9 mouse cellular contexts compared by ENCODE assay signal in genomic region chr13:17584804-17585203, GRCm38 (mm10).
A peak's percentile ranks its signal among the peaks of the same experiment; 100 is the strongest.
DNase-seq lines count a peak whose midpoint lies in the region; ATAC-seq and TF ChIP-seq lines count a peak whose summit lies in the region.
"Had no signal": no experiment of that assay in that cellular context is flagged by ENCODE, and none has a peak within 500 bp of the region (broad histone marks: within the 10 kb centered on the region; RNA-seq: fewer than 3 reads in every experiment).

No protein-coding gene starts in this region.

- no peaks in the 10 kb centered on the region for H3K36me3 ChIP-seq in liver, adult 2 months (ENCODE audit: control insufficient read depth, insufficient read depth, low read length)
- H3K36me3 ChIP-seq in liver, embryonic 12.5 days: no peaks in the 10 kb centered on the region
- H3K36me3 ChIP-seq in intestine, embryonic 16.5 days (ENCODE audit: control insufficient read depth, insufficient read depth, low read length): no peaks in the 10 kb centered on the region
- H3K36me3 ChIP-seq: G1E had no signal

- TF ChIP-seq POLR2A in liver, adult 2 months (IDR thresholded peaks at IDR 0.05; ENCODE audit: extremely low read depth, insufficient read depth, low read length): no peak

- no peaks in the 10 kb centered on the region for H3K4me1 ChIP-seq in liver, adult 2 months (ENCODE audit: control insufficient read depth, insufficient read depth, low read length)
- no peaks in the 10 kb centered on the region for H3K4me1 ChIP-seq in liver, embryonic 12.5 days
- no peaks in the 10 kb centered on the region for H3K4me1 ChIP-seq in intestine, embryonic 16.5 days (ENCODE audit: control insufficient read depth, insufficient read depth, low read length)

- H3K27ac ChIP-seq in liver, adult 2 months (replicated peaks; ENCODE audit: insufficient read depth, low read depth, low read length): no peak overlapping the region
- H3K27ac ChIP-seq in liver, embryonic 12.5 days: no peak overlapping the region
- H3K27ac ChIP-seq in intestine, embryonic 16.5 days (ENCODE audit: low read length): no peak overlapping the region

- H3K9ac ChIP-seq in liver, adult 2 months (ENCODE audit: low read depth, low read length): no peak overlapping the region
- H3K9ac ChIP-seq in liver, embryonic 12.5 days: no peak overlapping the region
- H3K9ac ChIP-seq in intestine, embryonic 16.5 days (ENCODE audit: low read depth, low read length): no peak overlapping the region

- H3K9me3 ChIP-seq in liver, embryonic 12.5 days (replicated peaks): no peaks in the 10 kb centered on the region
- H3K9me3 ChIP-seq in intestine, embryonic 16.5 days (ENCODE audit: control insufficient read depth, low read length): no peaks in the 10 kb centered on the region
- H3K9me3 ChIP-seq: G1E had no signal

- ATAC-seq in liver, embryonic 12.5 days: no peak
- peak; percentile 84 for ATAC-seq in intestine, embryonic 16.5 days

- no peaks in the 10 kb centered on the region for H3K27me3 ChIP-seq in liver, adult 2 months (ENCODE audit: control insufficient read depth, insufficient read depth, low read length)
- no peaks in the 10 kb centered on the region for H3K27me3 ChIP-seq in liver, embryonic 12.5 days (replicated peaks)
- H3K27me3 ChIP-seq in intestine, embryonic 16.5 days (replicated peaks; ENCODE audit: control insufficient read depth, insufficient read depth, low read length): no peaks in the 10 kb centered on the region

- no peak overlapping the region for H3K4me3 ChIP-seq in liver, adult 2 months (ENCODE audit: insufficient read depth, low read depth, low read length)
- H3K4me3 ChIP-seq in liver, embryonic 12.5 days: no peak overlapping the region
- no peak overlapping the region for H3K4me3 ChIP-seq in intestine, embryonic 16.5 days (ENCODE audit: low read length)

- peak; percentile 6 to 21 for DNase-seq in adrenal gland, postnatal 36 days
- no peak for DNase-seq in adrenal gland, adult 8-10 months
- peak; percentile 13 for DNase-seq in liver, adult 2 months (ENCODE audit: extremely low read depth, low read depth, low spot score)
- DNase-seq in c-Kit-positive CD71-negative TER-119-negative erythroid progenitor cells, embryonic 14.5 days (ENCODE audit: low read depth): peak; percentile 16
- peak; percentile 24 to 44 for DNase-seq in right cerebral cortex, adult 2 months (ENCODE audit: low spot score in 2 of 2)
- DNase-seq in cerebellum, adult 11-12 months: no peak

- H3K4me2 ChIP-seq in liver, embryonic 12.5 days: no peak overlapping the region
- H3K4me2 ChIP-seq in intestine, embryonic 16.5 days (ENCODE audit: low read depth, low read length): no peak overlapping the region

- TF ChIP-seq CTCF in liver, adult 2 months (IDR thresholded peaks at IDR 0.05; ENCODE audit: low read depth, low read length): peak; percentile 66

- no peaks in the 10 kb centered on the region for H3K79me2 ChIP-seq in liver, adult 2 months (ENCODE audit: control insufficient read depth, insufficient read depth, low read length)

Comparison
In these comparisons a context has a peak if more than half of its experiments do, and no peak if none do; other contexts are left out.
1. DNase-seq: peak in adrenal gland, postnatal 36 days (2 of 2), liver, adult 2 months (single experiment), c-Kit-positive CD71-negative TER-119-negative erythroid progenitor cells, embryonic 14.5 days (single experiment) and right cerebral cortex, adult 2 months (2 of 2); none in adrenal gland, adult 8-10 months (single experiment) and cerebellum, adult 11-12 months (single experiment).